Mouse (Mus musculus) bone marrow macrophage, adult 2 months (primary cell): Measurements from ENCODE around the gene Ptprm.

ENCODE experiments used
- CTCF ChIP-seq: IDR thresholded peaks from 2 replicates; pipeline ENCODE4 v1.5.1; 2012; ENCODE audit warnings: low read depth, mild to moderate bottlenecking, low read length, moderate library complexity
- POLR2A ChIP-seq: IDR thresholded peaks from 2 replicates; pipeline ENCODE4 v1.6.1; 2012; ENCODE audit warnings: mild to moderate bottlenecking, low read depth, low read length, borderline replicate concordance

DNA sequence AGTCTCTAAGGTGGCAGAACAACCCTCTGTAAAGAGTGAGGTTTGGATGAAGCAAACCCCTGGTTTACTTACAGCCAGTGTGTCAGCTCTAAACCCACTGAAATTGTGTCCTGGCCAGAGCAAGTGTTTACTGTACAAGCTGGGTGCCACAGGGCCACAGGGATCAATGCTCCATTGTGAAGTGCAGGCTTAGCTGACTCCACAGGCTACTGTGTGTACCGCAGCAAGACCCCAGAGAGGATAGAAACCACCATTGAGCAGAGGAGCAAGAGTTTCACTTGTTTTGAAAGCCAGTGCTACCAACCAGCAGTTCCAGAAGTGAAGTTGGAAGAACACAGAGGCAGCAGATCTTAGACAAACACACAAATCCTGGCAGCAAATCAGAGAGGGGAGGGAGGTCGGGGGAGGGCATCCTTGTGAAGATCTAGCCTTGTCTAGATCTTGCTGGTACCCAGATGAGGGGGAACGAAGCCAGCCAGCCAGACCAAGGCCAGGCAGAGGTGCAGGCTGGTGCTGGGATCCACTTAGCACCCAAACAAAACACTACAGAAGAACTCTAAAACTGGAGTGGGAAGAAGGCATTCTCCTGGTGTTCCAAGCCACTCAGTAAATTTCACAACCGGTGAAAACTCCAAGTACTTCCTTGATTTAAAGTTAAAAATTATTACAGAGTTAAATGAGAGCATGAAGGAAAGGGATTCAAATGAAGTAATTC, 39.6 kb downstream of the Ptprm start:
- no peak for TF ChIP-seq POLR2A
- no peak for TF ChIP-seq CTCF
